Mouse (Mus musculus) C2C12 (cell line): ENCODE results near the gene Sparc.

Experiments used
- CTCF ChIP-seq: IDR thresholded peaks from one replicate; pipeline ENCODE4 v1.5.1; 2011; ENCODE audit not compliant: control insufficient read depth, insufficient read depth, insufficient read length
- FOSL1 ChIP-seq: IDR thresholded peaks from one replicate; pipeline ENCODE4 v1.8.0; 2011; ENCODE audit warnings: mild to moderate bottlenecking, low read length; ENCODE audit not compliant: poor library complexity, insufficient read depth, severe bottlenecking
- MAX ChIP-seq: IDR thresholded peaks from one replicate; pipeline ENCODE4 v1.6.1; 2011; ENCODE audit warnings: mild to moderate bottlenecking, control low read depth
- MYOD1 ChIP-seq: IDR thresholded peaks from one replicate; pipeline ENCODE4 v1.6.1; 2011; ENCODE audit warnings: low read depth; ENCODE audit not compliant: control insufficient read depth, insufficient read length
- MYOG ChIP-seq: IDR thresholded peaks from one replicate; pipeline ENCODE4 v1.6.1; 2011; ENCODE audit not compliant: control insufficient read depth, insufficient read length; ENCODE audit errors: extremely low read depth

GRCm38 (mm10) chr11:55458501-55458900, 35.5 kb upstream of the Sparc start:
- TF ChIP-seq CTCF (no peak), FOSL1 (no peak), MYOD1 (no peak), MAX (no peak), MYOG (no peak)
